Mouse (Mus musculus) embryonic fibroblast, embryonic 13.5 days (primary cell): ENCODE data around the gene Haao. TPM values are rescaled to one million over a fixed set of nuclear protein-coding genes. Genes with fewer than 3 reads are reported as not detected.

Source experiments
- H3K27ac ChIP-seq: 2 replicates; pipeline ENCODE4 v1.5.1; 2012; ENCODE audit warnings: low read length, control low read depth, inconsistent platforms; ENCODE audit not compliant: insufficient read depth
- H3K4me1 ChIP-seq: 2 replicates; pipeline ENCODE4 v1.6.1; 2011; ENCODE audit warnings: low read length; ENCODE audit not compliant: control insufficient read depth, insufficient read depth
- H3K4me3 ChIP-seq: 2 replicates; pipeline ENCODE4 v1.5.1; 2011; ENCODE audit warnings: mild to moderate bottlenecking, control low read depth, low read length; ENCODE audit not compliant: insufficient read depth
- CTCF ChIP-seq: IDR thresholded peaks from 2 replicates; pipeline ENCODE4 v1.5.1; 2011; ENCODE audit warnings: mild to moderate bottlenecking, control low read depth, low read length, moderate library complexity, borderline replicate concordance; ENCODE audit not compliant: insufficient read depth
- POLR2A ChIP-seq: IDR thresholded peaks from 2 replicates; pipeline ENCODE4 v1.6.1; 2011; ENCODE audit warnings: low read depth, mild to moderate bottlenecking, control low read depth, low read length, moderate library complexity
- polyA plus RNA-seq: library from polyadenylated mRNA; stranded (reverse); fragments of >200 nt; gene quantifications from 2 replicates; pipeline ENCODE4 v1.2.4, GENCODE M21; 2011; ENCODE audit warnings: low read depth; ENCODE audit not compliant: missing spikeins, insufficient read length

Gene Haao
- polyA plus RNA-seq: not detected in 2 replicates

DNA sequence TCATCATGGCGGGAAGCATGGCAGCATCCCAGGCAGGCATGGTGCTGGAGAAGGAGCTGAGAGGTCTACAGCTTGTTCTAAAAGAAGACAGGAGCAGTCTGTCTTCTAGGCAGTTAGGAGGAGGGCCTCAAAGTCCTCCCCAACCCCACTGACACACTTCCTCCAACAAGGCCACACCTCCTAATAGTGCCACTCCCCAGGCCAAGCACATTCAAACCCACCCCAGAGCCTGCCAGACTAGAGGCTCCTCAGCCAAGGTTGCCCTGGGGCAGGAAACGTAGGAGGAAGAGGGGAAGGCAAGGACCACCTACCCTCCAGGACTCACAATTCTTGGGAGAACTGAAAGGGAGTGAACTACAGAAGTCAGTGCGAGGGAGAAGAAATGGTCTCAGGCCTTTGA, at the start of gene Haao:
TSS of gene Haao (minus strand) at position 149 of the 400 bp plus-strand sequence.
- TF ChIP-seq CTCF: no peak
- no peak for TF ChIP-seq POLR2A
- no peak within 1 kb of the TSS for H3K4me3 ChIP-seq
- no peak within 1 kb of the TSS for H3K27ac ChIP-seq
- no peaks in the 10 kb centered on the region for H3K4me1 ChIP-seq

DNA sequence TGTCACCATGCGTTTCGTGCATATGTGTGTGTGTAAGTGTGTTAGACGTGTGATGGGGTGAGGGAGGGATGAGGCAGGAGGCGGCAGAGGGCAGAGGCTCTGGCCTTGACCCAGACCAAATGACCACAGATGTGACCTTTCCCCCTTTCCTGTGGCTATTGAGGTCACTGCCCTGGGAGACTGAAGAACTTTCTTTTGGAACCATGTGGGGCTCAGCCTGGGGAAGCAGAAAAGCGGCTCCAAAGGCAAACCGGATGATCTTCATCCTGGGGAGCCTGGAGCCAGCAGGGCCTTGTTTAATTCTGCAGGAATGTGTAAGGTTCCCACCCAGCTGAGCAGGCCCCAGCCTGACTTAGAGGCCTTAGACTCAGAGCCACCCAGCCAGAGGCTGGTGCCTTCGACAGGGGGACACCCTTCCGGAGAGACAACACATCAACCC, 49.6 kb upstream of the Haao start:
- H3K4me1 ChIP-seq: peaks cover 10% of the 10 kb centered on the region; the same call in 1 of the 2 replicates
- H3K27ac ChIP-seq: peak overlapping the region; percentile 7
- no peak overlapping the region for H3K4me3 ChIP-seq
- TF ChIP-seq CTCF (no peak), POLR2A (no peak)

DNA sequence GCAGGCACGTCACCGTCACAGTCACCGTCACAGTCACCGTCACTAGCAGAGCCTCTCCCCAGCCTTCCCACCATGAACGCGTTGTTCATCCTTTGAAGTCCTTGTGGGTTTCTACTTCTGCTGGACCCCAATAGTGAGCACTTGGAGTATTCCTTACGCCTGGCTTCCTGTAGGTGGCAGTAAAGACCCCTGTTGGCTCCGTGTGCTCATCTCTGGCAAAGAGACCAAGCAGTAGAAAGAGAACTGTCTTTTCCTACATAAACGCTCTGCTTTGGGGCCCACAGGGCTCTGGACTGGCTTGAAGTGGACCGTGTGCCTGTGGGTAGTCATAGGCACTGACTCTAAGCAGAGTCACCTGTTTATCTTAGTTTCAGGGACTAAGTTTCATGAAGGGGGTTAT, 49.0 kb upstream of the Haao start:
- no peak overlapping the region for H3K4me3 ChIP-seq
- no peak overlapping the region for H3K27ac ChIP-seq
- TF ChIP-seq CTCF (peak; percentile 37; the same call in 1 of the 2 replicates), POLR2A (no peak)
- peaks cover 5% of the 10 kb centered on the region; the same call in 1 of the 2 replicates for H3K4me1 ChIP-seq

DNA sequence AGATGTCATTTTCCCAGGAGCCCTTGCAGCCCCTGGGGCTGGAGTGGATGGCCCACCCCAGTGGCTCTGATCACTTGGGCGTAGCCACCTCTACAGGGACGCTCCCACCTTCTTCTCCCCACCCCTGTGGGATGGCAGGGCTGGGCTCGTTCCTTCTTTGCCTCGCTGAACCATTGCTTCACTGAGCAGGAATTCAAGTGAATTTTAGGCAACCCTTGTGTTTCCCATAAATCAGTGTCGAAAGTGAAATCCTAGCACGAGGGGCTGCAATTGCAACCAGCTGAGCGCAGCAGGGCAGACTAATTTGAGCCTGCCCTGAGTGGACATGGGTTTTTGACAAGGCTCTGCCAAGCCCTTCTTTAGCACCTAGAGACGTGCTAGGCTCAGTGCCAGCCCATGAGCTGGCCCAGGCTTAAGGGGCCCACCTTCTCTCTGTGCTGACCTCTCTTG, 47.6 kb upstream of the Haao start:
- Histone ChIP-seq H3K27ac (peak overlapping the region; percentile 56), H3K4me3 (no peak overlapping the region), H3K4me1 (peaks cover 4% of the 10 kb centered on the region; the same call in 1 of the 2 replicates)
- no peak for TF ChIP-seq CTCF
- TF ChIP-seq POLR2A: no peak

DNA sequence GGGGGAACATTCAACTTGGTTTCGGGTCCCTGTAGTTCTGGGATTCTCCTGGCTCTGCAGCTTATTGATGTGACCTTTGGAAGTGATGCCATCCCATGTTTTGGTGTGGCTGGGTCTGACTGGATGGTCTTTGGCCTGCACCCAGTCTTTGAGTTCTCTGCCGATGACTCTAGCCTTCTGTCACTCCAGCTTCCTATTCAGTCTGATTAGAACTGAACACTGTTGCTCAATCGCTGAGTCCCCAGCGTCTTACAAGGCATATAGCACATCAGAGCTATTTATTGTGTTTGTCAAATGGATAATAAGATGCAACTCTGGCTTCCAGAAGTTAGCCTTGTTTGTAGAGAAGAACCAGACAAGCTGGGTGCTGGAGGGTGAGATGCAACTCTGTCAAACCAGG, 45.4 kb upstream of the Haao start:
- H3K27ac ChIP-seq: no peak overlapping the region
- peaks cover 4% of the 10 kb centered on the region; the same call in 1 of the 2 replicates for H3K4me1 ChIP-seq
- H3K4me3 ChIP-seq: no peak overlapping the region
- TF ChIP-seq POLR2A (no peak), CTCF (no peak)

GRCm38 (mm10) chr17:83891864-83892263, 44.1 kb upstream of the Haao start:
- no peak for TF ChIP-seq POLR2A
- TF ChIP-seq CTCF: no peak
- Histone ChIP-seq H3K27ac (no peak overlapping the region), H3K4me1 (no peaks in the 10 kb centered on the region; the same call in 1 of the 2 replicates), H3K4me3 (no peak overlapping the region)

GRCm38 (mm10) chr17:83890373-83890696, 42.6 kb upstream of the Haao start:
- no peak for TF ChIP-seq POLR2A
- TF ChIP-seq CTCF: no peak
- Histone ChIP-seq H3K4me3 (no peak overlapping the region), H3K4me1 (peaks cover 9% of the 10 kb centered on the region), H3K27ac (peak overlapping the region; percentile 97)

GRCm38 (mm10) chr17:83889691-83890372, 42.1 kb upstream of the Haao start:
- TF ChIP-seq POLR2A (no peak), CTCF (no peak)
- Histone ChIP-seq H3K4me3 (no peak overlapping the region), H3K4me1 (peaks cover 10% of the 10 kb centered on the region), H3K27ac (peak overlapping the region; percentile 97)

- Histone ChIP-seq H3K4me3 (no peak overlapping the region), H3K27ac (peak overlapping the region; percentile 97), H3K4me1 (peaks cover 10% of the 10 kb centered on the region)
- TF ChIP-seq POLR2A (no peak), CTCF (no peak)
Measured at GRCm38 (mm10) chr17:83889329-83889690, 41.5 kb upstream of the Haao start.

GRCm38 (mm10) chr17:83887241-83887640, 39.5 kb upstream of the Haao start:
- H3K4me1 ChIP-seq: peaks cover 10% of the 10 kb centered on the region
- TF ChIP-seq CTCF (no peak), POLR2A (no peak)
- H3K4me3 ChIP-seq: no peak overlapping the region
- peak overlapping the region; percentile 100 for H3K27ac ChIP-seq
